Mouse (Mus musculus) MEL (cell line): ENCODE measurements around the gene Rps26. TPM values are rescaled to one million over a fixed set of nuclear protein-coding genes. Genes with fewer than 3 reads are reported as not detected.

Experiments
- DNase-seq: peaks from one replicate; pipeline ENCODE4 v3.0.0; 2011; ENCODE audit warnings: low read depth, low spot score
- H3K27ac ChIP-seq: 2 replicates; pipeline ENCODE4 v1.5.1; 2012; ENCODE audit warnings: low read depth, mild to moderate bottlenecking, control low read depth, low read length, moderate library complexity; ENCODE audit not compliant: control insufficient read depth
- H3K27me3 ChIP-seq, 2 experiments: fragments of 150-350 bp in 1 of 2; sonication (generic) in 1 of 2; 2 replicates each; pipeline ENCODE4 v1.6.1; 2012; ENCODE audit warnings: low read length in 2 of 2, mild to moderate bottlenecking in 2 of 2, improper control_type of control experiment in 1 of 2, moderate library complexity in 1 of 2; ENCODE audit not compliant: insufficient read depth in 2 of 2, control insufficient read depth in 1 of 2
- H3K36me3 ChIP-seq, 2 experiments: 2 replicates each; pipeline ENCODE4 v1.6.1; 2012 to 2014; ENCODE audit warnings: low read length in 2 of 2, improper control_type of control experiment in 1 of 2, inconsistent platforms in 1 of 2, mild to moderate bottlenecking in 1 of 2; ENCODE audit not compliant: insufficient read depth in 2 of 2, control insufficient read depth in 1 of 2
- H3K4me1 ChIP-seq, 2 experiments: fragments of 150-350 bp in 1 of 2; sonication (generic) in 1 of 2; 2 replicates each; pipeline ENCODE4 v1.6.1; 2012; ENCODE audit warnings: low read length in 2 of 2, improper control_type of control experiment in 1 of 2, mild to moderate bottlenecking in 1 of 2; ENCODE audit not compliant: insufficient read depth in 2 of 2, control insufficient read depth in 1 of 2
- H3K4me3 ChIP-seq, 2 experiments: fragments of 150-350 bp in 1 of 2; sonication (generic) in 1 of 2; 2 replicates each; pipeline ENCODE4 v1.5.1; 2012; ENCODE audit warnings: low read depth in 2 of 2, low read length in 2 of 2, mild to moderate bottlenecking in 2 of 2, moderate library complexity in 2 of 2, control low read depth in 1 of 2, improper control_type of control experiment in 1 of 2; ENCODE audit not compliant: control insufficient read depth in 1 of 2, insufficient read depth in 1 of 2
- H3K79me2 ChIP-seq: 2 replicates; pipeline ENCODE4 v1.6.1; 2012; ENCODE audit warnings: mild to moderate bottlenecking, low read length, moderate library complexity; ENCODE audit not compliant: control insufficient read depth, poor library complexity, insufficient read depth
- H3K9ac ChIP-seq: 2 replicates; pipeline ENCODE4 v1.6.1; 2012; ENCODE audit warnings: low read depth, mild to moderate bottlenecking, control low read depth, low read length, moderate library complexity; ENCODE audit not compliant: control insufficient read depth, poor library complexity, severe bottlenecking
- H3K9me3 ChIP-seq: fragments of 150-350 bp; sonication (generic); replicated peaks from 2 replicates; pipeline ENCODE4 v1.6.1; 2012; ENCODE audit warnings: mild to moderate bottlenecking, low read length, improper control_type of control experiment, moderate library complexity; ENCODE audit not compliant: insufficient read depth
- BHLHE40 ChIP-seq: IDR thresholded peaks from 2 replicates; pipeline ENCODE4 v1.6.1; 2012; ENCODE audit warnings: low read depth, mild to moderate bottlenecking, inconsistent platforms, low read length, improper control_type of control experiment, borderline replicate concordance
- CHD1 ChIP-seq: IDR thresholded peaks from 2 replicates; pipeline ENCODE4 v1.6.1; 2012; ENCODE audit warnings: low read depth, mild to moderate bottlenecking, inconsistent platforms, low read length, improper control_type of control experiment
- CTCF ChIP-seq, 3 experiments: IDR thresholded peaks in 2 of 3; conservative IDR thresholded peaks in 1 of 3; 2 replicates each; pipeline ENCODE4 v1.5.1; 2011 to 2012; ENCODE audit warnings: low read length in 3 of 3, low read depth in 2 of 3, mild to moderate bottlenecking in 2 of 3, improper control_type of control experiment in 1 of 3, inconsistent platforms in 1 of 3, mixed read lengths in 1 of 3, moderate library complexity in 1 of 3; ENCODE audit not compliant: control insufficient read depth in 1 of 3, insufficient read depth in 1 of 3, poor library complexity in 1 of 3, severe bottlenecking in 1 of 3
- ETS1 ChIP-seq: IDR thresholded peaks from 2 replicates; pipeline ENCODE4 v1.6.1; 2012; ENCODE audit warnings: low read depth, mild to moderate bottlenecking, inconsistent platforms, low read length, improper control_type of control experiment, moderate library complexity
- GABPA ChIP-seq: IDR thresholded peaks from 2 replicates; pipeline ENCODE4 v1.6.1; 2012; ENCODE audit warnings: low read depth, mild to moderate bottlenecking, inconsistent platforms, low read length, improper control_type of control experiment, moderate library complexity
- HCFC1 ChIP-seq: IDR thresholded peaks from 2 replicates; pipeline ENCODE4 v1.6.1; 2012; ENCODE audit warnings: low read depth, mild to moderate bottlenecking, inconsistent platforms, low read length, improper control_type of control experiment, moderate library complexity
- JUND ChIP-seq: IDR thresholded peaks from 2 replicates; pipeline ENCODE4 v1.6.1; 2011; ENCODE audit warnings: low read depth, mild to moderate bottlenecking, improper control_type of control experiment, low read length
- MYC ChIP-seq: IDR thresholded peaks from 2 replicates; pipeline ENCODE4 v1.6.1; 2011; ENCODE audit warnings: low read depth, mild to moderate bottlenecking, low read length, improper control_type of control experiment, moderate library complexity
- POLR2A ChIP-seq, 2 experiments: IDR thresholded peaks; 2 replicates each; pipeline ENCODE4 v1.6.1; 2011 to 2012; ENCODE audit warnings: low read length in 2 of 2, mild to moderate bottlenecking in 2 of 2, control low read depth in 1 of 2, improper control_type of control experiment in 1 of 2, low read depth in 1 of 2, moderate library complexity in 1 of 2; ENCODE audit not compliant: control insufficient read depth in 1 of 2, insufficient read depth in 1 of 2, poor library complexity in 1 of 2
- POLR2AphosphoS2 ChIP-seq: IDR thresholded peaks from 2 replicates; pipeline ENCODE4 v1.6.1; 2011; ENCODE audit warnings: low read length, improper control_type of control experiment
- RAD21 ChIP-seq: IDR thresholded peaks from 2 replicates; pipeline ENCODE4 v1.6.1; 2011; ENCODE audit warnings: mild to moderate bottlenecking, low read depth, low read length, improper control_type of control experiment
- SMC3 ChIP-seq: IDR thresholded peaks from 2 replicates; pipeline ENCODE4 v1.6.1; 2011; ENCODE audit warnings: low read depth, low read length, improper control_type of control experiment
- UBTF ChIP-seq: IDR thresholded peaks from 2 replicates; pipeline ENCODE4 v1.6.1; 2012; ENCODE audit warnings: low read depth, mild to moderate bottlenecking, inconsistent platforms, low read length, improper control_type of control experiment, moderate library complexity, borderline replicate concordance; ENCODE audit not compliant: insufficient read depth
- USF2 ChIP-seq, 2 experiments: IDR thresholded peaks; 2 replicates each; pipeline ENCODE4 v1.6.1; 2011 to 2012; ENCODE audit warnings: improper control_type of control experiment in 2 of 2, low read length in 2 of 2, borderline replicate concordance in 1 of 2, inconsistent platforms in 1 of 2, low read depth in 1 of 2, mild to moderate bottlenecking in 1 of 2; ENCODE audit not compliant: insufficient read depth in 1 of 2
- ZMIZ1 ChIP-seq: IDR thresholded peaks from 2 replicates; pipeline ENCODE4 v1.6.1; 2012; ENCODE audit warnings: low read depth, mild to moderate bottlenecking, inconsistent platforms, low read length, improper control_type of control experiment, moderate library complexity
- polyA plus RNA-seq, 2 experiments: library from polyadenylated mRNA; stranded (reverse) in 1 of 2; unstranded in 1 of 2; fragments of >175 nt in 1 of 2; fragments of >200 nt in 1 of 2; gene quantifications; 2 replicates each; pipeline versions ENCODE4 v1.2.1 to v1.2.4; 2012; ENCODE audit warnings: low replicate concordance in 2 of 2, low read depth in 1 of 2; ENCODE audit not compliant: insufficient read length in 2 of 2, insufficient read depth in 1 of 2, missing spikeins in 1 of 2
- total RNA-seq: library from RNA; depleted of rRNA; stranded (reverse); fragments of 300-350 nt; gene quantifications from 2 replicates; pipeline ENCODE4 v1.2.3, GENCODE M21; 2012; rRNA removed

The Rps26 gene
- total and polyA plus RNA-seq, 3 experiments = 2,523 to 2,530 TPM; not detected in 1

DNA sequence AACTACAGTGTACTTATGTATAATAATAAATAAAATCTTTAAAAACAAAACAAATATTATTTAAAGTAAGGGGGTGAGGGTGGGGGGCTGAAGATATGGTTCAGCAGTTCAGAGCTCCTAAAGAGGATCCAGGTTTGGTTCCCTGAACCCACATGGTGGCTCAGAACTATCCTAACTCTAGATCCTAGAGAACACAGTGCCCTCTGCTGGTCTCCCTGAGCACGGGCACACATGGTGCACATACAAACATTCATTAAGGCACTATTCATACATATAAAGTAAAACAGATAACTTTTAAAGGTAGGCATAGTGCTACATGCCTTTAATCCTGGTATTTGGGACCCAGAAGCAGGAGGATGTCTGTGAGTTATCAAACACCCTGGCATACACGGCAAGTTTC lies 51.5 kb downstream of the Rps26 start:
- peak; percentile 61 for DNase-seq
- H3K27ac ChIP-seq = no peak overlapping the region
- H3K79me2 ChIP-seq = no peaks in the 10 kb centered on the region
- H3K36me3 ChIP-seq = no peaks in the 10 kb centered on the region
- H3K9me3 ChIP-seq = no peaks in the 10 kb centered on the region
- peaks cover 1 to 3% of the 10 kb centered on the region in 2 experiments for H3K27me3 ChIP-seq
- no peak for TF ChIP-seq JUND
- TF ChIP-seq POLR2A (IDR thresholded peaks at IDR 0.05; ENCODE audit: control insufficient read depth in 1 of 2, insufficient read depth in 1 of 2, low read depth in 1 of 2, low read length in 2 of 2, poor library complexity in 1 of 2) = no peak
- TF ChIP-seq ETS1 = no peak
- TF ChIP-seq BHLHE40 = no peak
- TF ChIP-seq GABPA = no peak
- no peak for TF ChIP-seq HCFC1
- TF ChIP-seq CTCF (IDR thresholded peaks at IDR 0.05 in 2 of 3, conservative IDR thresholded peaks at IDR 0.05 in 1 of 3; ENCODE audit: control insufficient read depth in 1 of 3, insufficient read depth in 1 of 3, low read depth in 2 of 3, low read length in 3 of 3, poor library complexity in 1 of 3, severe bottlenecking in 1 of 3) = peak; percentile 71 to 72 (median 72)
- no peak for TF ChIP-seq POLR2AphosphoS2
- 0 out of 2 replicates have a peak, but pooled peaks have one; percentile 60 for TF ChIP-seq MYC
- no peak for TF ChIP-seq UBTF
- peak; percentile 32 for TF ChIP-seq RAD21
- TF ChIP-seq ZMIZ1 = no peak
- TF ChIP-seq USF2 (IDR thresholded peaks at IDR 0.05; ENCODE audit: borderline replicate concordance in 1 of 2, insufficient read depth in 1 of 2, low read depth in 1 of 2, low read length in 2 of 2) = no peak
- peak; percentile 51 for TF ChIP-seq SMC3
- no peak for TF ChIP-seq CHD1
- no peak overlapping the region for H3K9ac ChIP-seq
- no peak overlapping the region for H3K4me3 ChIP-seq
- no peaks in the 10 kb centered on the region for H3K4me1 ChIP-seq

Other genes with a start within 250 kb of the Rps26 start
- gene Ankrd52, start 249.6 kb downstream of the Rps26 start, total RNA-seq = 9.5 and 10.0 TPM in 2 replicates
- gene Ankrd52, start 249.6 kb downstream of the Rps26 start, polyA plus RNA-seq = 10 to 100 TPM in 1 of 2 experiments, not detected in 1; 39.9 TPM
- not detected in 2 replicates for gene Slc39a5, start 225.5 kb downstream of the Rps26 start, total RNA-seq
- not detected for gene Slc39a5, start 225.5 kb downstream of the Rps26 start, polyA plus RNA-seq
- gene Nabp2, start 215.3 kb downstream of the Rps26 start, total RNA-seq = 33.7 and 39.9 TPM in 2 replicates
- gene Nabp2, start 215.3 kb downstream of the Rps26 start, polyA plus RNA-seq = 100 to 1,000 TPM; 166 to 249 TPM
- gene Rnf41, start 215.1 kb downstream of the Rps26 start, total RNA-seq = 25.4 and 28.1 TPM in 2 replicates
- gene Rnf41, start 215.1 kb downstream of the Rps26 start, polyA plus RNA-seq = 10 to 100 TPM in 1 of 2 experiments, not detected in 1; 27.4 TPM
- 22.3 and 24.8 TPM in 2 replicates for gene Smarcc2, start 167.5 kb downstream of the Rps26 start, total RNA-seq
- 100 to 1,000 TPM in 1 of 2 experiments, 10 to 100 TPM in 1; 68.8 to 226 TPM for gene Smarcc2, start 167.5 kb downstream of the Rps26 start, polyA plus RNA-seq
- 560 and 589 TPM in 2 replicates for gene Myl6, start 132.6 kb downstream of the Rps26 start, total RNA-seq
- gene Myl6, start 132.6 kb downstream of the Rps26 start, polyA plus RNA-seq = 100 to 1,000 TPM in 1 of 2 experiments, not detected in 1; 399 TPM
- 1.8 and 2.6 TPM in 2 replicates for gene Myl6b, start 128.1 kb downstream of the Rps26 start, total RNA-seq
- 10 to 100 TPM in 1 of 2 experiments, not detected in 1; 18.8 TPM for gene Myl6b, start 128.1 kb downstream of the Rps26 start, polyA plus RNA-seq
- gene Esyt1, start 100.9 kb downstream of the Rps26 start, total RNA-seq = 35.1 and 35.9 TPM in 2 replicates
- 10 to 100 TPM; 53.4 to 57.0 TPM for gene Esyt1, start 100.9 kb downstream of the Rps26 start, polyA plus RNA-seq
- 14.2 and 14.6 TPM in 2 replicates for gene Zc3h10, start 79.0 kb downstream of the Rps26 start, total RNA-seq
- 10 to 100 TPM in 1 of 2 experiments, not detected in 1; 17.3 TPM for gene Zc3h10, start 79.0 kb downstream of the Rps26 start, polyA plus RNA-seq
- gene Rpl41, start 77.4 kb downstream of the Rps26 start, total RNA-seq = 6,649 and 6,931 TPM in 2 replicates
- over 10,000 TPM in 1 of 2 experiments, 100 to 1,000 TPM in 1; 274 to 10,905 TPM for gene Rpl41, start 77.4 kb downstream of the Rps26 start, polyA plus RNA-seq
- 232 and 235 TPM in 2 replicates for gene Pa2g4, start 60.8 kb downstream of the Rps26 start, total RNA-seq
- gene Pa2g4, start 60.8 kb downstream of the Rps26 start, polyA plus RNA-seq = 100 to 1,000 TPM; 298 to 663 TPM
- 0.39 and 0.42 TPM in 2 replicates for gene Erbb3, start 37.1 kb downstream of the Rps26 start, total RNA-seq
- under 1 TPM in 1 of 2 experiments, not detected in 1; 0.29 TPM for gene Erbb3, start 37.1 kb downstream of the Rps26 start, polyA plus RNA-seq
- gene Ikzf4, start 19.2 kb upstream of the Rps26 start, total RNA-seq = not detected in 2 replicates
- under 1 TPM in 1 of 2 experiments, not detected in 1; 0.03 TPM for gene Ikzf4, start 19.2 kb upstream of the Rps26 start, polyA plus RNA-seq
- 4.7 and 4.9 TPM in 2 replicates for gene Suox, start 47.3 kb upstream of the Rps26 start, total RNA-seq
- gene Suox, start 47.3 kb upstream of the Rps26 start, polyA plus RNA-seq = 1 to 10 TPM in 1 of 2 experiments, not detected in 1; 7.2 TPM
- 16.2 and 18.7 TPM in 2 replicates for gene Rab5b, start 69.5 kb upstream of the Rps26 start, total RNA-seq
- gene Rab5b, start 69.5 kb upstream of the Rps26 start, polyA plus RNA-seq = 10 to 100 TPM; 23.3 to 45.7 TPM
- 0.13 and 0.15 TPM in 2 replicates for gene Pmel, start 77.4 kb upstream of the Rps26 start, total RNA-seq
- gene Pmel, start 77.4 kb upstream of the Rps26 start, polyA plus RNA-seq = under 1 TPM in 1 of 2 experiments, not detected in 1; 0.45 TPM
- 34.2 and 40.5 TPM in 2 replicates for gene Cdk2, start 78.3 kb upstream of the Rps26 start, total RNA-seq
- gene Cdk2, start 78.3 kb upstream of the Rps26 start, polyA plus RNA-seq = 10 to 100 TPM in 1 of 2 experiments, not detected in 1; 72.4 TPM
- 0.69 and 1.0 TPM in 2 replicates for gene Dgka, start 118.1 kb upstream of the Rps26 start, total RNA-seq
- gene Dgka, start 118.1 kb upstream of the Rps26 start, polyA plus RNA-seq = 1 to 10 TPM in 1 of 2 experiments, not detected in 1; 3.5 TPM
- gene Pym1, start 121.1 kb upstream of the Rps26 start, total RNA-seq = 64.2 and 77.4 TPM in 2 replicates
- 100 to 1,000 TPM in 1 of 2 experiments, not detected in 1; 107 TPM for gene Pym1, start 121.1 kb upstream of the Rps26 start, polyA plus RNA-seq
- gene Mmp19, start 164.2 kb upstream of the Rps26 start, total RNA-seq = 0.08 and 0.10 TPM in 2 replicates
- gene Mmp19, start 164.2 kb upstream of the Rps26 start, polyA plus RNA-seq = under 1 TPM in 1 of 2 experiments, not detected in 1; 0.36 TPM
- 22.2 and 27.7 TPM in 2 replicates for gene Dnajc14, start 177.3 kb upstream of the Rps26 start, total RNA-seq
- 10 to 100 TPM in 1 of 2 experiments, not detected in 1; 36.7 TPM for gene Dnajc14, start 177.3 kb upstream of the Rps26 start, polyA plus RNA-seq
- gene Tmem198b, start 177.6 kb upstream of the Rps26 start, total RNA-seq = 2.2 and 3.1 TPM in 2 replicates
- 1 to 10 TPM in 1 of 2 experiments, not detected in 1; 8.6 TPM for gene Tmem198b, start 177.6 kb upstream of the Rps26 start, polyA plus RNA-seq
- 100 and 103 TPM in 2 replicates for gene Sarnp, start 190.6 kb upstream of the Rps26 start, total RNA-seq
- gene Sarnp, start 190.6 kb upstream of the Rps26 start, polyA plus RNA-seq = 1,000 to 10,000 TPM in 1 of 2 experiments, 100 to 1,000 TPM in 1; 189 to 1,007 TPM
- 90.7 and 100 TPM in 2 replicates for gene Ormdl2, start 194.9 kb upstream of the Rps26 start, total RNA-seq
- gene Ormdl2, start 194.9 kb upstream of the Rps26 start, polyA plus RNA-seq = 100 to 1,000 TPM; 114 to 278 TPM